Mouse (Mus musculus): ENCODE data around the gene Krtcap2.

DNA sequence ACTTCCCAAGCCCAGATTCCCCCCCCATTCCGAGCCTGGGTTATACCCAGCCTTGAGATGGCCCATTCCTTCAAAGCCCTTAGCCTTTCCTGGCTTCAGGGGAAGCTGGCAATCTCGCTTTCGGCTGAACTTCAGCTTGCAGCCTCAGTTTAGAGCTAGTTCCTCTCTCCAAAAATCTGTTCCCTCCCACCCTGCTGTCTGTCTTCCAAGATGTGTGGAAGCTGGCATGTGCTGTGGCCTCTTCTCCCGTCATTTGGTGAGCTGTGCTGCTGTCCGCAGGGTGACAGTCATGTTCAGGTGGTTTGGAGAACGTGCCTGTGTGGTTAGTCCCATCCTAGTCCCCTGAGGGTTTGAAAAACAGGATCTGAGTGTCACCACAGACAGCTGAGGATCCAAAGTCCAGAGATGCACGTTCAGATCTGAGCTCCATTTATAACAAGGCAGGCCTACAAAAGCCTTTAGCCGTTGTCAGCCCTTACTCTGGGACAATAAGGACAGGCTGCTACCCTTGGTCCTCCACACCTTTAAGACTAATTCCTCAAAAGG lies 50.0 kb downstream of the Krtcap2 start:
- TF ChIP-seq POLR2A (IDR thresholded peaks at IDR 0.05; ENCODE audit: borderline replicate concordance, insufficient read depth, low read length) (no peak), CTCF (IDR thresholded peaks at IDR 0.05; ENCODE audit: borderline replicate concordance, insufficient read depth, low read depth, low read length) (no peak)
